Mouse (Mus musculus): ENCODE data around the gene Gm30083.
A peak's percentile ranks its signal among the peaks of the same experiment; 100 is the strongest.

The Gm30083 gene

DNA sequence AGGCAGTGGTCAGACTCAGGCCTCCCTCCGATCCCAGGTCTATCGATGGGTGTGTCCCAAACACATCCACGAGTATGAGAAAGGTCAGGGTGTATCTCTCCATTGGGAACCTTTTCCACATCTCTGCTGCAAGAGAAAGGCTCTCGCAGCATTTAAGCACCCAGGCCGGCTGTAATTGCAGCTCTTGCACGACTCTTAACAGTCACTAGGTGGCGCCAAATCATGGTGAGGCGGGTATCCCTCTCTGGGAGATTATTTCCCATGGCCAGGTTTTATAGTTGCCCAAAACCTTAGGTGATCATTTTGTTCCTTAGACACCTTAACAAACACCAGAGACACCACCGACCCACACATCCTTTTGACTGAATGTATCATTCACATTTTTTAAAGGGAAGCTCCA lies 55.6 kb downstream of the Gm30083 start:
- peak; percentile 85 for DNase-seq (ENCODE audit: low spot score)

GRCm38 (mm10) chr14:33958841-33959240 lies 56.1 kb downstream of the Gm30083 start:
- no peak for DNase-seq (ENCODE audit: low spot score)

DNA sequence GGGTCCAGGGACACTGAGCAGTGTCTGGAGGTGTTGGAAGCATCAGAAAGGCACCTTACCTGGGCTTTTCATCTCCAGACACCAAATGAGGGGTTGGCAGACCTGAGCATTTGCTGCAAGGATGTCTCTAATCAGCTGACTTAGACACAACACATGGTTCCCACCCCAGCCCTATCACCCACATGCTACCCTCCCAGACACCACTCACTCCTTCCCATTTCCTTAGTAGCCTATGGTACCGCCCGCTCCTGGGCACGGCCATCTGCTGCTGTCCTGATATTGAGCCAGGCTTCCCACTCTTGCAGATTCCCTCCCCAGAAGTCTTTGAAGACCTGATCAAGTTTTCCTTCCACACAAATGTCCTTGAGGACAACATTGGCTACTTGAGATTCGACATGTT lies 56.8 kb downstream of the Gm30083 start:
- DNase-seq (ENCODE audit: low spot score): no peak

- DNase-seq (ENCODE audit: low spot score): no peak
Measured at GRCm38 (mm10) chr14:33956055-33956454, 58.9 kb downstream of the Gm30083 start.

- no peak for DNase-seq (ENCODE audit: low spot score)
Measured at GRCm38 (mm10) chr14:33953761-33954160, 61.2 kb downstream of the Gm30083 start, which contains the start of gene Rbp3. Rbp3 (plus strand) TSS chr14:33954003.

- DNase-seq (ENCODE audit: low spot score): no peak
Measured at GRCm38 (mm10) chr14:33952233-33952981, 62.6 kb downstream of the Gm30083 start.

DNA sequence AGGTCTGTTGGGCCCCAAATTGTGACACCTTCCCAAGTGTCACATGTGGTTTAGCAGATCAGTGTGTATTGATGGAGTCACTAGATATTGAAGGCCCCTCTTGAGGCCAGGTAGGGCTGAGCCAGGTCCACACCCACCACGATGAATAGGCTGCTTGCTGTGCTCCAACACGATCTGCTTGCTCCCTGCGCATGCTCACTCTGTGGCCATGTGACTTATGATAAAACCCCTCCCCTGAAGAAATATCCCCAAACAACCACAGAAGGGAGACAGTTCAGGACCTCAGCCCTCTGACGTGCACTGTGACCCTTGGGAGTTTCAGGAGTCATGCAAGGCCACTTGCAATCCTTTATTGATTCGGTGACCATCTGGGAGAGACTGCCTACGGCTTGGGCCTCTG lies 68.9 kb downstream of the Gm30083 start:
- no peak for DNase-seq (ENCODE audit: low spot score)

GRCm38 (mm10) chr14:33942222-33942621 lies 72.8 kb downstream of the Gm30083 start:
- no peak for DNase-seq (ENCODE audit: low spot score)

- no peak for DNase-seq (ENCODE audit: low spot score)
Measured at GRCm38 (mm10) chr14:33940739-33941138, 74.2 kb downstream of the Gm30083 start, which contains the start of gene Gdf2. Gdf2 (plus strand) TSS chr14:33941039.

- peak; percentile 92 for DNase-seq (ENCODE audit: low spot score)
Measured at GRCm38 (mm10) chr14:33939117-33939516, 75.9 kb downstream of the Gm30083 start.

All from embryo, embryonic 10 days (tissue).